Mouse (Mus musculus) embryonic fibroblast, embryonic 13.5 days (primary cell): ENCODE results near the gene Znhit1.
A peak's percentile ranks its signal among the peaks of the same experiment; 100 is the strongest.

ENCODE experiments used
- CTCF ChIP-seq: IDR thresholded peaks from 2 replicates; pipeline ENCODE4 v1.5.1; 2011; ENCODE audit warnings: mild to moderate bottlenecking, control low read depth, low read length, moderate library complexity, borderline replicate concordance; ENCODE audit not compliant: insufficient read depth
- POLR2A ChIP-seq: IDR thresholded peaks from 2 replicates; pipeline ENCODE4 v1.6.1; 2011; ENCODE audit warnings: low read depth, mild to moderate bottlenecking, control low read depth, low read length, moderate library complexity

GRCm38 (mm10) chr5:137032033-137032421, 44.2 kb upstream of the Znhit1 start:
- TF ChIP-seq CTCF (peak; percentile 35; the same call in 1 of the 2 replicates), POLR2A (no peak)
